Mouse (Mus musculus): ENCODE data around the gene Cenpu. TPM values are rescaled to one million over a fixed set of nuclear protein-coding genes. Genes with fewer than 3 reads are reported as not detected.

Cenpu gene
- polyA plus RNA-seq, 1 experiment from 2014 or later = 19.8 TPM

GRCm38 (mm10) chr8:46514027-46514426 lies 37.8 kb upstream of the Cenpu start:
- no peak overlapping the region for H3K27ac ChIP-seq (ENCODE audit: low read depth)
- H3K4me1 ChIP-seq (replicated peaks; ENCODE audit: control insufficient read depth, insufficient read depth, low read length) = no peaks in the 10 kb centered on the region
- DNase-seq (ENCODE audit: low spot score) = no peak
- WGBS = 91% methylated on average over 1 of the region's 1 CpGs
- no peak overlapping the region for H3K9ac ChIP-seq (ENCODE audit: low read length)
- H3K9me3 ChIP-seq (ENCODE audit: control insufficient read depth, low read length) = no peaks in the 10 kb centered on the region
- H3K4me2 ChIP-seq (ENCODE audit: low read length) = no peak overlapping the region
- no peaks in the 10 kb centered on the region for H3K36me3 ChIP-seq (ENCODE audit: control insufficient read depth, insufficient read depth, low read length)
- no peaks in the 10 kb centered on the region for H3K27me3 ChIP-seq (replicated peaks; ENCODE audit: control insufficient read depth, insufficient read depth, low read length)
- ATAC-seq (replicated peaks; ENCODE audit: low FRiP score, low TSS enrichment, low read depth) = no peak
- no peak overlapping the region for H3K4me3 ChIP-seq (ENCODE audit: low read depth, low read length)

- WGBS = 77% methylated on average over 6 of the region's 6 CpGs
- Histone ChIP-seq H3K27ac (ENCODE audit: low read depth) (no peak overlapping the region), H3K9ac (ENCODE audit: low read length) (no peak overlapping the region), H3K9me3 (ENCODE audit: control insufficient read depth, low read length) (no peaks in the 10 kb centered on the region), H3K36me3 (ENCODE audit: control insufficient read depth, insufficient read depth, low read length) (peaks cover 2% of the 10 kb centered on the region; the same call in 1 of the 2 replicates), H3K4me3 (ENCODE audit: low read depth, low read length) (no peak overlapping the region), H3K27me3 (replicated peaks; ENCODE audit: control insufficient read depth, insufficient read depth, low read length) (no peaks in the 10 kb centered on the region), H3K4me2 (ENCODE audit: low read length) (no peak overlapping the region), H3K4me1 (replicated peaks; ENCODE audit: control insufficient read depth, insufficient read depth, low read length) (no peaks in the 10 kb centered on the region)
- DNase-seq (ENCODE audit: low spot score) (no peak), ATAC-seq (replicated peaks; ENCODE audit: low FRiP score, low TSS enrichment, low read depth) (no peak)
Observed at GRCm38 (mm10) chr8:46520667-46521066, 31.2 kb upstream of the Cenpu start.

- DNase-seq (ENCODE audit: low spot score) = no peak
- Histone ChIP-seq H3K9me3 (ENCODE audit: control insufficient read depth, low read length) (no peaks in the 10 kb centered on the region), H3K9ac (ENCODE audit: low read length) (no peak overlapping the region), H3K4me2 (ENCODE audit: low read length) (no peak overlapping the region), H3K27ac (ENCODE audit: low read depth) (no peak overlapping the region), H3K4me1 (replicated peaks; ENCODE audit: control insufficient read depth, insufficient read depth, low read length) (no peaks in the 10 kb centered on the region), H3K4me3 (ENCODE audit: low read depth, low read length) (no peak overlapping the region), H3K27me3 (replicated peaks; ENCODE audit: control insufficient read depth, insufficient read depth, low read length) (no peaks in the 10 kb centered on the region), H3K36me3 (ENCODE audit: control insufficient read depth, insufficient read depth, low read length) (0 out of 2 replicates have a peak, but pooled peaks cover 3% of the 10 kb centered on the region)
- ATAC-seq (replicated peaks; ENCODE audit: low FRiP score, low TSS enrichment, low read depth) = no peak
- 82% methylated on average over 8 of the region's 8 CpGs for WGBS
Observed at GRCm38 (mm10) chr8:46526098-46526497, 25.7 kb upstream of the Cenpu start.

GRCm38 (mm10) chr8:46526821-46527220 lies 25.0 kb upstream of the Cenpu start:
- no peaks in the 10 kb centered on the region for H3K9me3 ChIP-seq (ENCODE audit: control insufficient read depth, low read length)
- H3K36me3 ChIP-seq (ENCODE audit: control insufficient read depth, insufficient read depth, low read length) = 0 out of 2 replicates have a peak, but pooled peaks cover 3% of the 10 kb centered on the region
- H3K4me1 ChIP-seq (replicated peaks; ENCODE audit: control insufficient read depth, insufficient read depth, low read length) = no peaks in the 10 kb centered on the region
- H3K4me3 ChIP-seq (ENCODE audit: low read depth, low read length) = no peak overlapping the region
- H3K27me3 ChIP-seq (replicated peaks; ENCODE audit: control insufficient read depth, insufficient read depth, low read length) = no peaks in the 10 kb centered on the region
- H3K4me2 ChIP-seq (ENCODE audit: low read length) = no peak overlapping the region
- WGBS = 58% methylated on average over 10 of the region's 10 CpGs
- ATAC-seq (replicated peaks; ENCODE audit: low FRiP score, low TSS enrichment, low read depth) (no peak), DNase-seq (ENCODE audit: low spot score) (no peak)
- no peak overlapping the region for H3K9ac ChIP-seq (ENCODE audit: low read length)
- no peak overlapping the region for H3K27ac ChIP-seq (ENCODE audit: low read depth)

- no peaks in the 10 kb centered on the region for H3K27me3 ChIP-seq (replicated peaks; ENCODE audit: control insufficient read depth, insufficient read depth, low read length)
- no peak overlapping the region for H3K4me2 ChIP-seq (ENCODE audit: low read length)
- H3K9ac ChIP-seq (ENCODE audit: low read length) = no peak overlapping the region
- ATAC-seq (replicated peaks; ENCODE audit: low FRiP score, low TSS enrichment, low read depth) = no peak
- no peak overlapping the region for H3K4me3 ChIP-seq (ENCODE audit: low read depth, low read length)
- DNase-seq (ENCODE audit: low spot score) = no peak
- H3K36me3 ChIP-seq (ENCODE audit: control insufficient read depth, insufficient read depth, low read length) = 0 out of 2 replicates have a peak, but pooled peaks cover 7% of the 10 kb centered on the region
- no peak overlapping the region for H3K27ac ChIP-seq (ENCODE audit: low read depth)
- WGBS = 75% methylated on average over 4 of the region's 4 CpGs
- no peaks in the 10 kb centered on the region for H3K4me1 ChIP-seq (replicated peaks; ENCODE audit: control insufficient read depth, insufficient read depth, low read length)
- H3K9me3 ChIP-seq (ENCODE audit: control insufficient read depth, low read length) = no peaks in the 10 kb centered on the region
Observed at GRCm38 (mm10) chr8:46529508-46529907, 22.3 kb upstream of the Cenpu start.

- no peak overlapping the region for H3K9ac ChIP-seq (ENCODE audit: low read length)
- no peak overlapping the region for H3K4me2 ChIP-seq (ENCODE audit: low read length)
- ATAC-seq (replicated peaks; ENCODE audit: low FRiP score, low TSS enrichment, low read depth) (no peak), DNase-seq (ENCODE audit: low spot score) (no peak)
- no peaks in the 10 kb centered on the region for H3K9me3 ChIP-seq (ENCODE audit: control insufficient read depth, low read length)
- H3K36me3 ChIP-seq (ENCODE audit: control insufficient read depth, insufficient read depth, low read length) = 0 out of 2 replicates have a peak, but pooled peaks cover 14% of the 10 kb centered on the region
- no peaks in the 10 kb centered on the region for H3K4me1 ChIP-seq (replicated peaks; ENCODE audit: control insufficient read depth, insufficient read depth, low read length)
- WGBS = 46% methylated on average over 4 of the region's 4 CpGs
- no peak overlapping the region for H3K27ac ChIP-seq (ENCODE audit: low read depth)
- H3K27me3 ChIP-seq (replicated peaks; ENCODE audit: control insufficient read depth, insufficient read depth, low read length) = no peaks in the 10 kb centered on the region
- no peak overlapping the region for H3K4me3 ChIP-seq (ENCODE audit: low read depth, low read length)
Observed at GRCm38 (mm10) chr8:46530541-46530940, 21.3 kb upstream of the Cenpu start.

- Histone ChIP-seq H3K4me2 (ENCODE audit: low read length) (no peak overlapping the region), H3K9me3 (ENCODE audit: control insufficient read depth, low read length) (no peaks in the 10 kb centered on the region), H3K27ac (ENCODE audit: low read depth) (no peak overlapping the region), H3K9ac (ENCODE audit: low read length) (no peak overlapping the region), H3K4me3 (ENCODE audit: low read depth, low read length) (no peak overlapping the region), H3K36me3 (ENCODE audit: control insufficient read depth, insufficient read depth, low read length) (0 out of 2 replicates have a peak, but pooled peaks cover 11% of the 10 kb centered on the region), H3K27me3 (replicated peaks; ENCODE audit: control insufficient read depth, insufficient read depth, low read length) (no peaks in the 10 kb centered on the region), H3K4me1 (replicated peaks; ENCODE audit: control insufficient read depth, insufficient read depth, low read length) (no peaks in the 10 kb centered on the region)
- ATAC-seq (replicated peaks; ENCODE audit: low FRiP score, low TSS enrichment, low read depth) (no peak), DNase-seq (ENCODE audit: low spot score) (no peak)
- 90% methylated on average over 7 of the region's 7 CpGs for WGBS
Observed at GRCm38 (mm10) chr8:46533926-46534325, 17.9 kb upstream of the Cenpu start.

- Histone ChIP-seq H3K9me3 (ENCODE audit: control insufficient read depth, low read length) (no peaks in the 10 kb centered on the region), H3K4me1 (replicated peaks; ENCODE audit: control insufficient read depth, insufficient read depth, low read length) (no peaks in the 10 kb centered on the region), H3K27me3 (replicated peaks; ENCODE audit: control insufficient read depth, insufficient read depth, low read length) (no peaks in the 10 kb centered on the region), H3K9ac (ENCODE audit: low read length) (no peak overlapping the region), H3K27ac (ENCODE audit: low read depth) (no peak overlapping the region), H3K4me3 (ENCODE audit: low read depth, low read length) (no peak overlapping the region), H3K4me2 (ENCODE audit: low read length) (no peak overlapping the region), H3K36me3 (ENCODE audit: control insufficient read depth, insufficient read depth, low read length) (0 out of 2 replicates have a peak, but pooled peaks cover 6% of the 10 kb centered on the region)
- no peak for DNase-seq (ENCODE audit: low spot score)
- no peak for ATAC-seq (replicated peaks; ENCODE audit: low FRiP score, low TSS enrichment, low read depth)
- 59% methylated on average over 5 of the region's 5 CpGs for WGBS
Observed at GRCm38 (mm10) chr8:46539701-46540100, 12.1 kb upstream of the Cenpu start.

- DNase-seq (ENCODE audit: low spot score) (no peak), ATAC-seq (replicated peaks; ENCODE audit: low FRiP score, low TSS enrichment, low read depth) (no peak)
- H3K4me3 ChIP-seq (ENCODE audit: low read depth, low read length) = no peak overlapping the region
- H3K4me2 ChIP-seq (ENCODE audit: low read length) = no peak overlapping the region
- no peaks in the 10 kb centered on the region for H3K9me3 ChIP-seq (ENCODE audit: control insufficient read depth, low read length)
- H3K27ac ChIP-seq (ENCODE audit: low read depth) = no peak overlapping the region
- H3K36me3 ChIP-seq (ENCODE audit: control insufficient read depth, insufficient read depth, low read length) = no peaks in the 10 kb centered on the region
- no peaks in the 10 kb centered on the region for H3K4me1 ChIP-seq (replicated peaks; ENCODE audit: control insufficient read depth, insufficient read depth, low read length)
- no peak overlapping the region for H3K9ac ChIP-seq (ENCODE audit: low read length)
- H3K27me3 ChIP-seq (replicated peaks; ENCODE audit: control insufficient read depth, insufficient read depth, low read length) = no peaks in the 10 kb centered on the region
- 77% methylated on average over 7 of the region's 7 CpGs for WGBS
Observed at GRCm38 (mm10) chr8:46543191-46543590, 8.6 kb upstream of the Cenpu start.
